Mouse (Mus musculus) adrenal gland, postnatal 14 days (tissue): ENCODE measurements at regions not wholly inside any gene's neighbourhood (a gene's known extent, or its start where the extent isn't known, plus 50 kb on each side); places are given as distances from the start of the nearest gene placed in this dataset.

Experiments used
- DNase-seq: peaks from one replicate; pipeline ENCODE4 v3.0.0; 2021; ENCODE audit warnings: mixed read lengths

DNA sequence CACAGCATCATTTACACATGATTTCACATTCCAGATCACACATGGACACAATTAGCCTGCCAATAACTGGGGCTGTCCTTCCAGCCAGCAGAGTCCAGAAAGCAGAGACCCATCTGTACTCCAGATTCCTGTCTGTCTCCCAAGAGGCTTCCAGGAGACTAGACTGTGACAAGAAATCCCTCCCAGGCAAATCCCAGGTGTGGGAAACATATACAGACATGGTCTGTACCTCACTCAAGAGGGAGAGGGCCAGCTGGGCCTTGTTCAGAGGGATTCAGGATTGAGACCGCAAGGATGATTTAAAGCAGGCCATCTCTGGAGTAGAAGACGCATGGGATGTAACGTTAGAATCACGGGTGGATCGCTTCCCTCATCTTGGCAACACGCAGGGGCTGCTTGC lies 182.7 kb upstream of the Prr30 start:
- DNase-seq, result no peak

DNA sequence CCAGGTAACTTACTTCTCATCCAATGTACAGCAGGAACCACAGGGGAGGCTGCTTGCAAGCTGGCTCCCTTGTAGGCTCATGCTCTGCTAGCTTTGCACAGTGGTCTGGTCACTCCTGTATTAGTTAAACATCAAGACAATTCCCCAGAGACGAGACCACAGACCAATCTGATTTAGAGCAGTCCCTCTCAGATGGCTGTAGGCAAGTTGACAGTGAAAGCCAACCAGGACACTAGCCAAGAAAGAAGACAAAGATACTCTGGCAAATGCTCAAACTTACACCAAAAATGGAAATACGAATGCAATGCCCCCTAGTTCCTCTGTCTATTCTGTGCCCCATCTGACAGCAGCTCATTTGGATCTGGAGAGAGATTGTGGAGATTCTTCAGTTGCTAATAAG lies 181.8 kb upstream of the Prr30 start:
- no peak for DNase-seq

DNA sequence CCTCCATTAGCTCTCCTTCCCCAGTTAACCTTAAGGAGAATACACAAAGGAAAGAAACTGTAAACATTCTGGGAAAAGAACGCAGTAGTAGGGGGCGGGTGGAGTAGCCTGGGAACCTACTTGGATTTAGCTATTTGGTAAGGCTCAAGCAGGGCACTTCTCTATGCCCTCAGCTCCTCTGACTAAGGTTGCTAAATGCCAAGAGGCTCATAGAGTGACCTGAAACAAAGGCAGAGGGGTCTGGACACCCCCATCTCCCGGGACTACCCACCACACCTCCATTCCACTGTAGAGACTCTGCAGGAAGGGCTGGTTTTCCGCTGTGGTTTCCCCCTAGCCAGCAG lies 179.5 kb upstream of the Prr30 start:
- no peak for DNase-seq

DNA sequence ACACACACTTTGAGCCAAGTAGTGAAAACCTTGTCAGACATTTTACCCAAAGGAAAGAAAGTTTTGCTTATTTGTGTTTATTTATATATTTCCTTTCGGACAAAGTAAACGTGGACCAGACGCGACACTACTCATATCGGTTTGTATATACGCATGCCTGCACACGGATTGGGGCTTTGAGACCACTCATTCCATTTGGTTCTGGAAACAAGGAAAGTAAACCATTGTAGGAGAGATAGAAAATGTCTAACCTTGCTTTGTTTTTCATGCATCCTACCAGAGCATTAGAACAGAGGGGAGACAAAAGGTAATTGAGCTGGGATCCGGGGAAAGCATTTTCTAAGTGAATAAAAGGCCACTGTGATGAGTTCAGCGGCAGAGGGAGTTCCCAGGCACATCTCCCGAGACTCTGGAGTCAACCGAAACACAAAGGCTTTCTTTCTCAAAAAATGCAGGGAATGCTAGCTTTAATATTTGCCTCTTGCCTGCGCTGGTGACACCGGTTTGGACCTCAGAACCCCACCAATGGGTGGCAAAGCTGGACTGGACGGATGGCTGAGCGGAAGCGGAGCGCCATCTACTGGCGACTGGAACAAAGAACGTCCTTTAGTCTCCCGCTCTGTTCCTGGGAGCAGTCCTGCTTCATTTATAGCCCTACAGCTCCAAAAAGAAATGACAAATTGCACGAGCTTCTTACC lies 179.0 kb upstream of the Prr30 start:
- peak; percentile 82 for DNase-seq

DNA sequence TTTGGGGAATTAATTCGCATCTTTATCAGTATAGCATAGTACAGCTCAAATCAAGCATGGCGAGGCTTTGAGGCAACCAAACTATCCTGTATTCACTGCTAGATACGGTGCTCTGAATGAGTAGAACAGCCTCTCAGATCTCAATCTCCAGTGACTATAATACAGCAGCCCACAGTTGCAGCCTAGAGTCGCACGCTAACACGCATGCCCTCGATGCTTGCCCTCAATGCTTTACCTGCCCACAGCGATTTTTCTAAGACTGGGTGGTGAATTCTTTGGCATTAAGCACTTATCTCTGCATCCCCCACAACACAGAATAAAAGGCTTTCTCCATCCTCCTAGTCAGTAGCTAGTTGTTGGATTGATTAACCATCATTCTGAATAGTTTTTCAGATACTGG lies 178.4 kb upstream of the Prr30 start:
- DNase-seq, result no peak

DNA sequence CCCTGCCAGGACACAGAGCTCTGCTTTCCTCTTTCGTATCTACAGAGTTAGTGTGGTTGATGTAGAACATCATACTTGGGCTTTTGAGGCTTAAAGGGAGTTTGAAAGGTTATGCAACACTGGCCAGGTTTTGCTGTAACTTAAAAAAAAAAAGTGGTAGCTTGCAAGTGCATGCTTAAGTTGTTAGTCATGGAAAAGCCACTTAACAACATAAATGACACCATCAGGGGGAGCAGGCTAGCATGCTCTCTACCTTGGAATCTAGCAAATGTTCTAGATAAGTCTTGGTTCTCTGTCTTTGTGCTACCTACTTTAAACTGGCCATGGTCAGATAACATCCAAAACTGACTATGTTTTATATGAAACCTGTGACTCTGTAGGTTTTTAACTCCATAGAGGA lies 176.6 kb upstream of the Prr30 start:
- no peak for DNase-seq

DNA sequence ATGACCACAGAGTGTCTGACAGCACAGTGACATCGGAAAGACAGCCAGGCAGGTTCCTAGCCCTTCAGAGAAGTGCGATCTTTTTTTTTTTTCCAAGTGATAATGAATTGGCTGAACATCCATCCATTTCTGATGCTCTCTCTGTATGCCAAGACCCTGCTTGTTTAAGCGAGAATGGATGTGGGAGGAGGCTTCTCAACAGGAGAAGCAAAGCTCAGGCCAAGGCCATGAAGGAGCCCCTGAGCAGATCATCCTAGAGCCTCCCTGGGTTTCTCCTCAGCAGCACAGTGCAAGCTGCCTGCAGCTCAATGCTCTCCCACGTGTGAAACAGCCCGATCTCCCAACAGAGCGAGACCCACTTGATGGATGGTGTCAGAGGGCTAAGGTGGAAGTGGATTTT lies 175.7 kb upstream of the Prr30 start:
- DNase-seq, result no peak

DNA sequence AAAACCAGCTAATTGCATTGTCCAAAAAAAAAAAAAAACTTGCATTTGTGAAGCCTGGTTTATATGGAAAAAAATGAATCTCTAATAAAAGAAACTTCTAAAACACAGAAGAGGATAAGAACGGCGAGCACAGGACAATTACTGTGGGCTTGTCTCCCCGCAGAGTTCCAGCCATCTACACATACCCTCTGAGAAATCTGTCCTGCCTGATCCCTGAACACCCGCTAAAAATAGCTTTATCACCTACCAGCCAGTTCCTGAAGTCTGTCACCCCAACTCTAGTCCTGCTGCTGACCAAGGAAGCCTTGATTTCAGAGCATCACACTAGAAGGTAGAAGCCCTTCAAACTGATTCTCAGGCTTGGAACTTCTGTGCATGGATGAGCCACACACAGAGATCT lies 173.7 kb upstream of the Prr30 start:
- no peak for DNase-seq

DNA sequence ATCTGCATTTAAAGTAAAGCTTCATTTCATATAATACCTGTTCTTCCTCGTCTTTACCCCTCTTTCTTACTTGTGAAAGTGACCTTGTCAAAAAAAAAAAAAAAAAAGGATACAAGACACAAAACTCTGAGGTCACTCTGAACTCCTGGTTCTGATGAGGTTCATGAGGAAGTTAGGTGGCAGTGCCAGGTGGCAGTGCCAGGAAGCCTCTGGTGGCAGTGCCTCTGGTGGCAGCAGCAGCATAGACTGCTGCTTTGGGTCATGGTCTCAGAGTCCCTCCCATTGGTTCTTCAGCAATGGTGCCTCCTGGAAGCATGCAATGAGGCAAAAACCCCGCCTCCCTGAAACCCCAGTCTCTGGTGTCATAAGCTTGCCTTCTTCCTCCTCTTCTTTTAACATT lies 159.7 kb upstream of the Prr30 start:
- no peak for DNase-seq

DNA sequence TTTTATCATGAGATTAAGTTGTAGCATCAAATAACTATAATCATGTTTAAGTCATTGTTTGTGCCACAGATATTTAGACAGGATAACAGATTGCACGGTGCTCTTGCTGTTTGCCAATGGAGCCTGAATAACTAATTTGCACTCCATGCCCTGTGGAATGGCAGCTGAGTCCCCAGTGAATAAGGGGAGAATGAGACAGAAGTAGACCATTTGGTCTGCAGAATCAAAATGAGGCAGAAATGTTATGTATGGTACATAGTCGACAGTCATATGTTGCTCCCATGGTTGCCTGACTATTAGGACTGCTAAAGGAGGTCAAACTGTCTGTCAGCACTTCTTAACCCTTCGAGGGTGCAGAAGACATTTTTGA lies 152.9 kb upstream of the Prr30 start:
- no peak for DNase-seq

DNA sequence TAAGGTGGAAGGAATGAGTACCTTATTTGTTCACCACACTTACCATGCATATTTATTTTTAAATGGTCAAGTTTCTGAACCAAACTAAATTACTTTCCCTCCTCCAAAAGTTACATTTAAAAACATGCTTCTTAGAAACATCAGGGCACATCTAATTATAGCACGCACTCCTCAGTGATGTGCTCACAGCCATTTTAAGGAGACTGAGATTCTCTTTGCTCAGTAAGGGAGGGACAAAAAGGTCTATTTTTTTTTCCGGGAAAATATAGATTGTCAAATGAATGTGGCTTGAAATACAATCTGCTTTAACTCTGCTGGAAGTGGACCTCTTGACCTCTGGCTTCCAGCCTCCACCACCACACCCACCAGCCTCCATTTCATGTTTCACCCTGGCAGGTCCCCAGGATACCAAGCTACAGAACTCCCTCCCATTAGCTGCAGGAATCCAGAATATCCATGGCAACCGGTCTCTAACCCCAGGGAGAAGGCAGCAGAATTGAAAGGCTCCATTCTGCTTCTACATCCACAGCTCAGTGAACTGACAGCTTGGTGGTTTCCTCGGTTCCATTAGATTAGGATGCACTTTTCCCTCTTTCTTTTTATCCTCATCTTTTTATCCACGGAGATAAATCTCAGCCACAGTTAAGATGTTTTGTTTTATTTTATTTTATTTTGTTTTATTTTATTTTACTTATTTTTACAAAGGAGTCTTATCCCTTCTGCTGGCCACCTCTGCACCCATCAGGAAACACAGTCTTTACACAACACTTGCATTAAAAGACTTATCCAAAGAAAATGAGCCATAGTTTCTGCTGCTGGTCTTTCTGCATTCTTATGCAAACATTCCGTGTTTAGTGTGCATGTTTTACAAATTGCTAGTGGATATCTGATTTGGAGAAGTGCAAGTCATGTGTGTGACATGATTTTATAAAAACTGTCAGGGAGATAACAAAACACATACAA lies 152.2 kb upstream of the Prr30 start:
- peak; percentile 7 for DNase-seq

DNA sequence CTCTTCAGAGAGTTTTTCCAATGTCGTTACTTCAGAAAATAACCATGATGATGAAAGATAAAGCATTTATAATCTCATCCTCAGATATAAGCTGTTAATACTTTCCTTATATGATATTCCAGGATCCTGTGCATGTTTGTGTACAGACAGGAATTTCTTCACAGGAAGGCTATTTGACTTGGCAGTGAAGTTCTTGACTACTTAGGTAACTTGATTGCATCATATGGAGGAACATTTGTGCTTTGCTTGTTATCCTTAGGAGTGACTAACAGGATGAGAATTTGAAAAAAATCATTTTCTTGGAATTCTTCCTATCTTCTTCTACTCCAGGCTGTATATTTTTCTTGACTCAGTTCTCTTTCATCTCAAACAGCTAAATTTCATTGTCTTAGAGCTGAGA lies 140.2 kb upstream of the Prr30 start:
- no peak for DNase-seq

DNA sequence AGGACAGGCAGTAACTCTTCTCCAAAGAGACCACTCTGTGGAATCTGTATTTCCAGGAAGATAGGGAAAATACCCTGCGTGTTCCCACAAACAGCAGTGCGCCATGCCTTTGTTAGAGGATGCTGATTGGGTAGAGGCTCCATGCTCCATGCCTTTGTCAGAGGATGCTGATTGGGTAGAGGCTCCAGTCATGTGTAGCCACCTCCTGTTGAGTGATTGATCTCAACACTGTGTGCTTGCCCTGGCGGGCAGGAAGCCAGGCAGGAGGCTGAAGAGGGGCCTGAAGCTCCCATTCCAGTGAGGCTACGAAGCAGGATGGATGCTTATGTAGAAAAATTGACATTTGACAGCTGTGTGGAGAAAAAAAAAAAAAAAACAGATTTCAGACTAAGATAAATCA lies 131.9 kb upstream of the Prr30 start:
- no peak for DNase-seq

DNA sequence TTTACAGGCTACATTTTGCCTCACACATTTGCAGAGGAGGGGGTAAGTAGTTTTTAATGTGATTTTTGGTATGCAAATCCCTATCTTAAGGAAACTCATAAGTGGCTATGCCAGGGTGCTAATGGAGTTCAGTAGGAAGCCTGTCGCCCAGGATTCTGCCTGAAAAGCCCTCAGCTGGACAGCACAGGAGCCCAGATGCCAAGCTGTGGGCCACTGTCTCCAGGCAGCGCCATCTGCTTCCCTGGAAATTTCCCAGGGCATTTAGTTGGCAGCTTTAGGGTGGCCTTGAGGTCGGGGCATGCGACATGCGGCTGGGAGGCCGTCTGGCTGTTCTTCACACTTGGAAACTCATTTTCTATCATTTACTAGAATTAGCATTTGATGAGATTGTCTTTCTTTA lies 127.3 kb upstream of the Prr30 start:
- peak; percentile 56 for DNase-seq

DNA sequence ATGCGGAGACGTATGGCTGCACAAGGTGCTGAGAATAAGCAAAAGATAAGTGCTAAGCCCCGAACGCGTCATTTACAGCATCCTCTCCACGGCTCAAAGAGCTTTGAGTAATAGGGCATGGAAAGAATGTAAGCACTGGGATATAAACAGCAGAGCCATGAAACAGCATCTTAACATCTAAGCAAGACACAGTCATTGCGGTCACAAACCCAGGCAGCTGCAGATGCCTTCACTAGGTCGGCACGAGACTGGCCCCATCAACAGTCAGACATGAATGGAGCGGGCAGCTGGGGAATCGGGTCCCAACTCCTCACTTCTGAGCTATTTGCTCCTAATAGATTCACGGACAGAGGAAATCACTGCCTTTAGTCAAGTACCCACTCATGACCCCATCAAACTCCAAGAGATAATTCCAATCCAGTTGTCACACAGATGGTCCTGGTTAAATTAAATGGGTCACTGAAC lies 126.4 kb upstream of the Prr30 start:
- DNase-seq, result no peak

DNA sequence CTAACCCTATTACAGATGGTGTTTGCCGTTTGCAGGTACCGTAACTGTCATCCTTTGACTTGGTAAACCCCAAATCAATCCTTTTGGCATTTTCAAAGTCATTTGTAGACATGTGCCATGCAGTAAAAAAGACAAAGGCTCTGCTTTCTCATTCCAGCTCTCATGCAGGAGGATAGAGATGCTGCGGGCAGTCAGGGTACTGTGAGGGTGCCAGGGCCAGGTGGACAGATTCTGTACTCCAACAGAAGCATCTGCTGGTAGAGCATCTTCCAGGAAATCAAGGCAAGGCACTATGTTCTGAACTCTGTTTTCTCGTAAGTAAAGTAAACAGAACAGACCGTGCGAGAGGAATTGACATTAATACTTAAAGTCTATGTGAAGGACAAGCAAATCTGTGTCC lies 123.2 kb upstream of the Prr30 start:
- no peak for DNase-seq

DNA sequence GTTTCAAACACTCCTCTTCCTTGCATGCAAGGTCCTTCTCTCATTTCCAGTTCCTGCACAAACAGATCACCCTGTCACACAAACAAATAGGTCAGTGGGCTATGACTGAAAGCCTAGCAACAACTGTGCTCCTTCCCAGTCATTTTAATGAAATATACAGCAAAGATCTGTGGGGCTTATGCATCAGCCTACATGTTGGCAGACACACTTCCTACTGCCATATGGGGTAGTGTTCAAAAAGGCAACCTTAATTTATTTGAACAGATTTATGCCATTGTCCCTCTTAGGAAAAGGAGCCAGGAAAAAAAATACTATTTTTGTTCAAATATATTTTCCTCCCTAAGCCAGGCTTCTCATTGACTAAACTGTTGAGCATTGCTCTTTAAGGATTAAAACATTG lies 107.8 kb upstream of the Prr30 start:
- no peak for DNase-seq

DNA sequence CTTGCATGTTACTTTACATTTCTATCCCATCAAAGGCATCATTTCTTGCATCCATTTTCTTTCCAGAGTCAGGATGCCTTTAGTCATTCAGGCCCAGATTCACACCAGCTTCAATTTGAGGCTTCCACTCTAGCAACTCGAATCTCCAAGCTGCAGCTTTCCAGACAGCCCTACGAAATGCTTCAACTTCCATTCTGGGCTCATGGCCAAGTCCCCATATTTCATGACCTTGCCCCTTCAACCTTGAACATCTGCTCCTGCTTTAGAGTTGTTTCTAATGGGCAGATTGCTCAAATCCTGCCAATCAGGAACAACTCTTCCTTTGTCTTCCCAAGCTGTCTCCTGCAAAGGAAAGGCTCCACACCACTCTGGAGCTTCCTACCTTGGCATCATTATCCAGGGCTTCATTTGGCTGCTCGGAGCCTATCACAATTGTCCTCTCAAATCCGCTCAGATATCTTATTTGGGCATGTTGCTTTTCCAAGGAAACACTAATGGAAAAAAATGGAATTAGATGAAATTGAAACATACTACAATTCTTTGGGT lies 104.4 kb upstream of the Prr30 start:
- DNase-seq, result peak; percentile 23

DNA sequence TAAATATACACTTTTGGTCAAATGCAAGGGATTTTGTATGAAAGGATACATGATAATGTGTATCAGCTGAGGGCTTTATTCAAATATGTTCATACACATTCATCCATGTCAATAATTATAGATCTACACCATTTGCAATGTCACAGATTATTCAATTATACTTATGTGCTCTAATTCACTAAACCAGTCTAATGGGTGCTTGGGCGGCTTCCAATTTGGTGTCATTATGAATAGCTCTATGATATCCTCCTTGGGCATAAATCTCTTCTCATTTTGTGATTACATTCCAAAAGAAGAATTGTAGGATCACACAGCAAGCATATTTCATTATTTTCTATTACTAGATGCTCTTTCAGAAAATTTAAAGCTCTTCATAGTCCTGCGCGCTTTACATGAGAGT lies 97.7 kb upstream of the Prr30 start:
- no peak for DNase-seq

DNA sequence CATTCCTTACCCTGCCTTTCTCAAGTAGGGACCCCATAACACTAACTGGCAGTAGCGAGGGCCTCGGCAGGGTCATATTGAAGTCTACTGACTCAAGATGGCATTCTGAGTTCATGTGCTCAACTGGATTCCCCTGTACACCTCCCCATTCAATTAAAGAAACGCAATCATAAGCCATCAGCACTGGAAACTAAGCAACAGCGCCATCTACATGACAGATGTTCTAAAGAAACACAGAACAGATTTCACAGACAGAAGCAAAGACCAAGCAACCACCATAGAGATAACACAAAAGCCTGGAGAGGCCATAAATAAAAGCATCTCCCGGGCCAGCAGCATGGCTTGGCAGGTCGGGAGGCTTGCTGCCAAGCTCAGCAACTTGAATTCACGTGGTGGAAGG lies 94.6 kb upstream of the Prr30 start:
- peak; percentile 68 for DNase-seq

DNA sequence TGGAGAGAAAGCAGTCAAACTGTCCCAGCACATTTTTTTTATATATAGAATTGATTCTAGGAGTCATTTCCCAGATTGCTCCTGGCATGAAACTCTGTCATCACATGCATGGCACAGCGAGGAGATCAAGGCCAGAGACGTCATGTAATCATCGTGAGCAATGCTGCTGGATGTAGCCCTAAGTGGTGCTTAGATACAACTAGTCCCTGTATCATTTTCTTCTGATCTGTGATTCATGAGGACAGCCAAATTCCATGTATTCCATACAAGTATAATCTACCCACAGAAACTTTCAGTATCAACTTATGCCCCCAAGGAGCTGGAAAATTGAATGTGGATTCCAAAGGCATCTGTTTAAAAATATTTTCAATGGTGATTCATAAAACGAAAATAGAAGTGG lies 87.6 kb upstream of the Prr30 start:
- DNase-seq, result no peak

DNA sequence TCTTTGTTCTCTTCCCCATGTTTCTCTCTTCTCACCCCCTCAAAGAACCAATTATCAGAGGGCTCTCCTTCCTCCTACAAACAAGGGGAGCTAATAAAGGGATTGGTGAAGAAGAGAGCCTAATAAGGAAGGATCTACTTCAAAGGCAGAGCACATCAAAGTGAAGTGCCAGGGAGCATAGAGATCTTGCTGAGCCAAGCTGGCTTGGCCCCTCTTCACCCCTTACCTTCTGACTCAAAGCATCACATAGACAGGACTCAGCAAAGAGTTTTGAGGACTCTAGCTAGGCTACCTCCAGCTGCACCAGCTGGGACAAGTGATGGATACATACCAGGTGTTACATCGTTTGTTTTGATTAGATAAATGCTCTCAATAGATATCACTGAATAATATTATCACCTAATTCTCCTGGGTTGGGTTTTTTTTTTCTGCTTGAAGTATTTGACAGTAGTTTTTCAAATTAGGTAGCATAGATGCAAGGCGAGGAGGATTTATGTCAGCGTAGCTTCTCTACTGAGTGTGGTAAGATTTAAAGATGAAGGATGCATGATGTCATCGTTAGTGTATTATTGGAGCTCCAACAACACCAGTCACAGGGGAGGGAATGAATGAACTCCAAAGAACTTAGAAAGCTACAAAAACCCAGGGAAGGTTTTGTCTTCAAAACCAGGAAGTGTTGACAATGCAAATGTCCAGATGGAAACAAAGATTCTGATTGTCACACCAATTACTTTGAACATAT lies 69.1 kb upstream of the Prr30 start:
- DNase-seq, result no peak

DNA sequence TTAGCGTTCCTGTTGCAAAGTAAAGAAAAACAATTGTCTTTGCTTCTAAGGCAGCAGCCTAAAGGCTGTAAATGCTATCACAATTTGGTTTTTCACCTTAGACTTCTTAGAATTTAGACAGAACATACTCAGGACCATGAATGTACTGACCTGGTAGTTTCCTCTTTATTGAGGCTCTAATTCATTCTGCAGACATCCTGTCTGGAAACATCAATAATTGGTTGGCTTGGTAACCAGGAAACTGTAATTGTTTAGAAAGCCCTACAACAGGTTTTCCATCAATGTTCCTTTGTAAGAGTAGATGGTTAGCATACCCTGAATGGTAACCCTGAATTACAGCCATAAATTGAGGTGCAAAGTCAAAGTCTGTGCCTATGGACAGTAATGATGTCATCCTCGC lies 67.4 kb upstream of the Prr30 start:
- DNase-seq, result no peak
